Mouse (Mus musculus) bone marrow macrophage, adult 2 months (primary cell): ENCODE measurements around the gene Sec24c. TPM values are rescaled to one million over a fixed set of nuclear protein-coding genes. Genes with fewer than 3 reads are reported as not detected.

Source experiments
- H3K27ac ChIP-seq: 2 replicates; pipeline ENCODE4 v1.5.1; 2012; ENCODE audit warnings: low read depth, low read length; ENCODE audit not compliant: insufficient read depth
- H3K4me1 ChIP-seq: 2 replicates; pipeline ENCODE4 v1.6.1; 2012; ENCODE audit warnings: low read length; ENCODE audit not compliant: control insufficient read depth, insufficient read depth
- H3K4me3 ChIP-seq: 2 replicates; pipeline ENCODE4 v1.5.1; 2012; ENCODE audit warnings: mild to moderate bottlenecking, low read length, moderate library complexity; ENCODE audit not compliant: insufficient read depth
- CTCF ChIP-seq: IDR thresholded peaks from 2 replicates; pipeline ENCODE4 v1.5.1; 2012; ENCODE audit warnings: low read depth, mild to moderate bottlenecking, low read length, moderate library complexity
- POLR2A ChIP-seq: IDR thresholded peaks from 2 replicates; pipeline ENCODE4 v1.6.1; 2012; ENCODE audit warnings: mild to moderate bottlenecking, low read depth, low read length, borderline replicate concordance
- polyA plus RNA-seq: library from polyadenylated mRNA; stranded (reverse); fragments of >200 nt; gene quantifications from 2 replicates; pipeline ENCODE4 v1.2.4, GENCODE M21; 2012; ENCODE audit not compliant: missing spikeins, insufficient read depth, insufficient read length

Sec24c gene
- polyA plus RNA-seq, 1 experiment: 73.0 TPM

DNA sequence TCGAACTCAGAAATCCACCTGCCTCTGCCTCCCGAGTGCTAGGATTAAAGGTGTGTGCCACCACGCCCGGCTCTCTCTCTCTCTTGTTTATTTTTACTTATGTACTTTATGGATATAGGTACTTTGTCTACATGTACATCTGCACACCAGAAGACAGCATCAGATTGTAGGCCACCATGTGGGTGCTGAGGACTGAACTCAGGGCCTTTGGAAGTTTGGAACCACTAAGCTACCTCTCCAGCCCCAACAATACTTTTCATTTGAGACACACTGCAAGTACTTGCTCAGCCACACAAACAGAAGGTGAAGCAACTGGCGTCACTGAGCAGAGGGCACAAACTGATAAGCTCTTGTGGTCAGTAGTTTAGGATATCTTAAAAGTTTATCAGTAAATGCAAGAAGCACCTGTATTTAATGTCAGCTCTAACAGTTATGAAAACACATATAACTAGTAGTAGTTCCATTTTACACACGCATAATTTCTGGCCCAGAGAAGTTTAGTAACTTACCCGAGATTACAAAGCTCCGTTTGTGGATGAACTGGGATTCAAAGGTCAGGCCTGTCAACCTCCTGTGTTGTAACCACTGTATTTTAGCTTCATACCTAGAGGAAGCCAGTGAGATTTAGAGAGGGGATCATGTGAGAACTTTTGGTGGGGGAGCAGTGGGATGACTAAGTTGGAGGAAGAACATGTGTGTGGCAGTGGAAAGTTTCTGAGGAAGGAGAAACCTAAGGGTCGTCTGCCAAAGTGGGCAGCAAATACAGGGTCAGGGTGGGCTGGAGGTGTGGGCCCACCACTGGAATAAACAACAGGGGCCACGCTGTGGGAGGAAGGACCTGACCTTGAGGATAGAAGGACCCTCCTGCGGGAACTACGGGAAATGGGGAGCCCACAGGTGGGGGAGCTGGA, 59.2 kb downstream of the Sec24c start:
- peak overlapping the region; percentile 86 for H3K4me3 ChIP-seq
- H3K4me1 ChIP-seq: peaks cover 35% of the 10 kb centered on the region
- peak overlapping the region; percentile 92 for H3K27ac ChIP-seq
- TF ChIP-seq CTCF (no peak), POLR2A (no peak)

DNA sequence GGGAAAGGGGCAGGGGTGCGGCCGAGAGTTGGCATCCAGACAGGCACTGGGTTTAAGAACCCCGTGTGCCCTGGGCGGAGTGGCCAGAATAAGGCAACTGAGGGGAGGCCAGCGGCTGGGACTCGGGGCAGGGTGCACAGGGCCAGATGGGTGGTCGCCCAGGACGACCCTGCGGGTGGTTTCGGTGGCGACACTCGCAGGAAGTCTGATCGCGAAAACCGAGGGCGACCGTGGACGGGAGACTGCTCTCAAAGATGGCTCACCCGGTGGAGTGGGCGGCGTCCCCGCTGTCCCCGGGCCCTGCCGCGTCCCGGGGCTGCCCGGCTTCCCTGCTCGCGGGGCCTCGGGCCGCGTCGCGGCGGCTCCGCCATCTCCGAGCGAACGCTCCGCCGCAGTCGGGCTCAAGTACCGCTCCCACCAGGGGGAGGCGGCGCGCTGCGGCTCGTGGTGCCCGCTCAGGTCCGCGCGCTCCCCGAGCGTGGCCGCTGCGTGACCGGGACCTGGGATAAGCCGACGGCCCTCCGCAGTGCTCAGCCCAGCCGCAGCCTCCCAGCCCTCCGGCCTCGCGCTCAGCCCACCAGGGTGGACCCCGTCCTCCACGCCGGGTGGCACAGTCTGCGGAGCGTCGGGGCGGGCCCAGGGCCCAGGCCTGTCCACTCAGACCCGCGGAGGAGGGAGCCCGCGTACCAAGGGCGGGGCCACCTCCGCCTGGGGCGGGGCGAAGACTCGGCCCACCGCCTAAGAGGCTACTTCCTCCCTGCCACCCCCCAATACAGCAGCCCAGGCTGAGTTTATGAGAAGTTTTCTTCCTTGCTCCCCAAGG, 60.1 kb downstream of the Sec24c start, which contains the start of gene Ndst2:
Gene Ndst2, minus strand, starts transcription at position 611 of the 823 bp plus-strand sequence.
- Histone ChIP-seq H3K4me3 (peak within 1 kb of the TSS; percentile 86), H3K27ac (peak within 1 kb of the TSS; percentile 92), H3K4me1 (peaks cover 35% of the 10 kb centered on the region)
- TF ChIP-seq POLR2A: peak; percentile 76; the same call in 1 of the 2 replicates
- TF ChIP-seq CTCF: no peak

DNA sequence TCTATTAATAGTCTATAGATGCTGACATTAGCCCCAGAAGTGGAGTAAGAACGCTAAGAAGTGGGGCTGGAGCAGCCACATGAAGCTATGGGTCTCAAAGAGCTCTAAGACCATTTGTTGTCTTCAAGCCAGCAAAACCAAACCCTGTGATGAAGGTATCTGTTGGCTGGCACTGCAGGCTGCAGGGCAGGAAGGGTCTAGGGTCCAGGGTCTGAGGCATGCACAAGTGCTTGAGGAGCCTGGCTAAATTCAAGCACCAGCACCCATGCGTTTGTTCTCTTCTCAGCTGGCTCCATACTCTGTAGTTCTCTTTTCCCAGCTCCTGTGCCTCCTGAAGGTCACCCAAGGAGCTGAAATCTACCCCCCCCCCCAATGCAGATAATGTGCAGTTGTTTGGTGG, 60.9 kb downstream of the Sec24c start:
- peaks cover 32% of the 10 kb centered on the region for H3K4me1 ChIP-seq
- H3K27ac ChIP-seq: peak overlapping the region; percentile 26; the same call in 1 of the 2 replicates
- TF ChIP-seq POLR2A: no peak
- TF ChIP-seq CTCF: no peak
- no peak overlapping the region for H3K4me3 ChIP-seq

DNA sequence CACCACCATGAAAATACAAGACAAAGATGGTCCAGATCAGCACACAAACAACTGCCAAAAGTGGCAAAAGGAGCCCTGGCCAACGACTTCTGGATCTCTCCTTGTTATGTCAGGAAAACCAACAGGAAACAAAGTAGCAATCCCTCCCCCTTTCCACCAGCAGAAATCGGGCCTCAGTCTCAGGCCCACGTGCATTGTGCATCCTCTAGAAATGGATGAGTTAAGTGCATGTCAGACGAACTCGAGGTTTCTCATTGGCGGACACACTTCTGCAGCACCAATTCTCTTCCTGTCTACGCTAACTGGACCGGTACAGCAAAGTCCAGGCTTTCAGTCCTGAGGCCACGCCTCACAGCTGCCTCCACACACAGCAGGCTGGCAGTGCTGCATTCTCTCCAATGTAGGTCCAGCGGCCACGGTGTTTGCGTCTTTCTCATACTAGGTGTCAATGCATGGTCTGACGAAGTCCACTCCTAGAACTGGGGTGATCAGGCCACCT, 61.8 kb downstream of the Sec24c start:
- Histone ChIP-seq H3K4me1 (peaks cover 23% of the 10 kb centered on the region), H3K4me3 (no peak overlapping the region), H3K27ac (no peak overlapping the region)
- TF ChIP-seq POLR2A (no peak), CTCF (no peak)

DNA sequence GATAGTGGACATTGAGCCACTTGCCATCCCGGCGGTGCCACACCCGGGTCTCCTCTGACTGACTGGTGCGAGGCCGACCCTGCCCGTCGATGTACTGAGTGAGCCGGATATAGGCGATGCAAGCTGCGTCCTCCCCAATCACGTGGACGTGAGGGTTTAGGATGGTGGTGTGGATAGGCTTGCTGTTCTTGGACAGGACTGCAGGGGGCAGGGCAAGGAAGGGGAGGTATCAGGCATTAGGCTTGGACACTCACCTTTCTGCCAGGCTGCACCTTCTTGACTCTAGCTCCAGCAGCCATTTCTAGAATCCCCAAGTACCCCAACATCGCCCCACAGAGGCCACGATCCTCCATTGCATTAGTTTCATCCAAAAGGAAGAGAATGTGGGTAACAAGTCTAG, 63.2 kb downstream of the Sec24c start:
- Histone ChIP-seq H3K4me1 (peaks cover 15% of the 10 kb centered on the region), H3K4me3 (no peak overlapping the region), H3K27ac (no peak overlapping the region)
- TF ChIP-seq CTCF (0 out of 2 replicates have a peak, but pooled peaks have one; percentile 19), POLR2A (no peak)

DNA sequence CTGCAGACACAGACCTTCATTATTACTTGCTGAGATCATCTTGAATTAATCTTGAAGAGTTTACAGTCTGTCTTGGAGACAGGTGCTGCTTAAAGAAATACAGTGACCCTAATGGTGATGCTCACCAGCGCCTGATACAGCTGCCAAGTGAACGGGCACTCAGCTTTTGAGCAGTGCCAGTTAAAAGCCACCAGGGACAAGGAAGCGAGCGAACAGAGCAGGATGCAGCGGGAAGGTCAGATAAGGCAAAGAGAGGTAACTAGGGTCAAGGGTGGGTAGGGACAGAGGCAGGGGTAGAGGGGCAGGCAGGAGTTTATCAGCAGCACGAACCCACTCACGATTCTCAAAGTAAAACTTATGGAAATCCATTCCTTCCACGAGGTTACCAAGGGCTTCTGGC, 64.4 kb downstream of the Sec24c start:
- TF ChIP-seq CTCF: no peak
- TF ChIP-seq POLR2A: no peak
- Histone ChIP-seq H3K27ac (no peak overlapping the region), H3K4me3 (no peak overlapping the region), H3K4me1 (peaks cover 7% of the 10 kb centered on the region)

DNA sequence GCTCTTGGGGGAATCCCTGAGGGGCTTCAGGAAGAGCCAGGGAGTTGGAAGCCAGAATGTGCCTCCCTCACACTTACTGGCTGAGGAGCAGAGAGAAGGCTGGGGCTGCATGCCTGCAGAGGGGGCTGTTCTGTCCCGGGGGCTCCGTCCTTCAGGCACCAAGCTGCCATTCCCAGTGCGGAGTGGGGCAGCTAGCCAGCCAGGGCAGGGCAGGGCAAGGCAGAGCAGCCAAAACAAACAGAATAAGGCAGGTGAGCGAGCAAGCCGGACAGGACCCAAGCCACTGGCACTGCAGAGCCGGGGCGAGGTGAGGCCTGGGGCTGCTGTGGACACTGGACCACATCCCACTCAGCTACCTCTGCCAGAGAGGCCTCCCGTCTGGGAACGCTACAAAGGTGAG, 67.2 kb downstream of the Sec24c start:
- TF ChIP-seq POLR2A: no peak
- TF ChIP-seq CTCF: no peak
- Histone ChIP-seq H3K4me3 (no peak overlapping the region), H3K4me1 (no peaks in the 10 kb centered on the region), H3K27ac (no peak overlapping the region)

DNA sequence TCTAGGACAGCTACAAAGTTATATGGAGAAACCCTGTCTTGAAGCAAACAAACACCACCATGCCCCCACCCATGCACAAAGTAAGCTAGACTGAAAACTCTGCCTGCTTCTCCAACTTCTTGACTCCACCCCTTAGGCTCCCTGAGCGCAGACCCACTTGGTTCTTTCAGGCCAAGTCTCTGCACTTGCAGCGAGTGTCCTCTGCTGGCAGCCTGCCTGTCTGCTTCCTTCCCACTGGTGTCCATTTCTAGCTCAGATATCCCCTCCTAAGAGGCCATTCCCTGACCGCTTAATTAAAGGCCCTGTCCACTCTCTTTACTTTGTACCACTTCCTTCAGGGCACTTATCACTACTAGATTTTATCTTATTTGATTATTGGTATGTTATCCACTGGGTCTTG, 69.5 kb downstream of the Sec24c start:
- Histone ChIP-seq H3K27ac (no peak overlapping the region), H3K4me1 (no peaks in the 10 kb centered on the region), H3K4me3 (no peak overlapping the region)
- TF ChIP-seq POLR2A (no peak), CTCF (no peak)

Other genes with a start within 250 kb of the Sec24c start
- gene Cfap70, start 222.1 kb upstream of the Sec24c start, polyA plus RNA-seq: not detected in 2 replicates
- gene Anxa7, start 194.2 kb upstream of the Sec24c start, polyA plus RNA-seq: 140 and 141 TPM in 2 replicates
- 1.9 and 2.4 TPM in 2 replicates for gene Mss51, start 177.4 kb upstream of the Sec24c start, polyA plus RNA-seq
- gene Ppp3cb, start 127.7 kb upstream of the Sec24c start, polyA plus RNA-seq: 52.1 and 56.8 TPM in 2 replicates
- 2.9 and 3.4 TPM in 2 replicates for gene Usp54, start 33.2 kb upstream of the Sec24c start, polyA plus RNA-seq
- gene Myoz1, start 17.8 kb upstream of the Sec24c start, polyA plus RNA-seq: 2.4 and 5.1 TPM in 2 replicates
- gene Synpo2l, start 6.0 kb upstream of the Sec24c start, polyA plus RNA-seq: not detected in 2 replicates
- 18.5 and 19.0 TPM in 2 replicates for gene Fut11, start 20.7 kb downstream of the Sec24c start, polyA plus RNA-seq
- gene Chchd1, start 28.7 kb downstream of the Sec24c start, polyA plus RNA-seq: 70.7 and 91.5 TPM in 2 replicates
- 85.9 and 94.2 TPM in 2 replicates for gene Zswim8, start 33.2 kb downstream of the Sec24c start, polyA plus RNA-seq
- gene Ndst2, start 60.3 kb downstream of the Sec24c start, polyA plus RNA-seq: 60.1 and 63.9 TPM in 2 replicates
- gene Camk2g, start 119.8 kb downstream of the Sec24c start, polyA plus RNA-seq: 18.2 and 24.6 TPM in 2 replicates
- gene Plau, start 162.4 kb downstream of the Sec24c start, polyA plus RNA-seq: 16.7 and 18.6 TPM in 2 replicates